Mouse (Mus musculus) common myeloid progenitor, adult 5-6 weeks (primary cell): ENCODE results near the gene Emp2. TPM values are rescaled to one million over a fixed set of nuclear protein-coding genes. Genes with fewer than 3 reads are reported as not detected.
A peak's percentile ranks its signal among the peaks of the same experiment; 100 is the strongest.

ENCODE experiments used
- ATAC-seq: replicated peaks from 2 replicates; pipeline ENCODE4 v1.8.0; 2016; ENCODE audit warnings: low read depth, mild to moderate bottlenecking, moderate TSS enrichment, inconsistent platforms; ENCODE audit not compliant: poor library complexity, severe bottlenecking
- total RNA-seq: library from RNA; stranded (forward); fragments of 200-1000, 187-1606 nt; gene quantifications from 2 replicates; pipeline ENCODE4 v1.2.3, GENCODE M21; 2017

The Emp2 gene
- total RNA-seq = not detected in 2 replicates

GRCm38 (mm10) chr16:10313646-10314088 lies at the start of gene Emp2:
TSS of gene Emp2 (minus strand) at chr16:10313968.
- peak; percentile 67 for ATAC-seq

GRCm38 (mm10) chr16:10363061-10363460 lies 49.3 kb upstream of the Emp2 start:
- no peak for ATAC-seq

- no peak for ATAC-seq
Observed at GRCm38 (mm10) chr16:10359241-10359640, 45.5 kb upstream of the Emp2 start.

- peak; percentile 96 for ATAC-seq
Observed at GRCm38 (mm10) chr16:10358010-10358934, 44.5 kb upstream of the Emp2 start.

GRCm38 (mm10) chr16:10355004-10355403 lies 41.2 kb upstream of the Emp2 start:
- ATAC-seq = no peak

DNA sequence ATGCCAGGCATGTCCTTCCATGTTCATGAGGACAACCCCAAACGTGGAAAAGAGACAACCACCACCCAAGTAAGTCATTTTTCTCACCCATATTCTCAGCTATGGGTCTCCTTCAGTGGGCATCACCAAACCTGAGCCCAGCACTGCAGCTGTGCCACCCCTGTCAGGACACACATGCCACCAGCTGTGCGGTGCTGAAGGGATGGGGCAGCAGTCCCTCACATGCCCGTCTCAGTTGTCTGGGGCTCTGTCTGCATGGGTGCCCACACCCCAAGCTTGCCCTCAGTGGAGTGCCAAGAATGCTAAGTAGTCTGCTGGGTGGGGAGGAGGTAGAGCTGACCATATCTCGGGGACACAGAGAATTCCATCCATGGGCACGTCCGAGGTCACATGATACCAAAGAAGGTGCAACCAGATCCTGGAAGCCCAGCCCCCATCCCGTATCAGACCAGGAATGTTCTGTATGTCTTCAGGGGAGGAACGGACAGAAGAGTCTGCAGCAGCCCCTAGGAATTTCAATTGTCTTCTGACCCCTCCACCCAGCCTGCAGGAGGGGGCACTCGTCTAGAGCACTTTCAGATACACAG lies 37.4 kb upstream of the Emp2 start:
- no peak for ATAC-seq

DNA sequence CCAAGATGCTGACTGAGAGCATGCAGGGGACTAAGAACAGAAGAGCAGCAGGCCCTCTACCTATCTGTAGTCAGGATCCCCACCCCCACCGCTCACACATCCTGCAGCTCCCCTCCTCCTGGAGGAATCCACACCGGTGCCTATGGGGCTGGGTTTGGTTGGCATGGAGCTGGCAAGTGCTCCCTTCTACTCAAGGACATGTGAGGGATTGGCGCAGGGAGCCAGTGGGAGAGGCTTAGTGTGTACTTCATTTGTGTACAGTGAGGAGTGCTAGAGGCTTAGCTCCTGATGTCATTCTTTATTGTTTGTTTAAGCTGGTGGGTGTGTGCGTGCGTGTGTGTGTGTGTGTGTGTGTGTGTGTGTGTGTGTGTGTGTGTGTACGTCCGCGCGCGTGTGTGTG lies 36.1 kb upstream of the Emp2 start:
- no peak for ATAC-seq

- ATAC-seq = no peak
Observed at GRCm38 (mm10) chr16:10349436-10349835, 35.7 kb upstream of the Emp2 start.

DNA sequence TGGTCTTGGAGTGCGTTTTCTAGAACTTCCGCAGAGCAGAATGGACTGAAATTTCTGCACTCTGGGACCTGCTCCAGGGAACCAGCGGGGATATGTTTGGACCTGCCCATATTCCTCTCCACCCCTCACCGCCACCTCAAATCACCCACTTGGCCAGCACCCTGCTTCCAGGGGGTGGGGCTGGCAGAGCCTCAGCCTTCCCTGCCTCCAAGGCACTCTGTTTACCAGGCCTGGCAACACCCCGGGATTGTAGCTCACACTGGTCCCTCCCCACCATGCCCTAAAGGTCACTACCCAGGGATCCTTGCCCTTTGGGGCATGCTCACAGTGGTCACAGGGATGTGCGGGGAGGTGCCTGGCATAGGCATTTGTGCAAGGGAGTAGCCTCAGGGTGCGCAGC lies 33.8 kb upstream of the Emp2 start:
- no peak for ATAC-seq

GRCm38 (mm10) chr16:10341110-10341509 lies 27.3 kb upstream of the Emp2 start:
- ATAC-seq = no peak

DNA sequence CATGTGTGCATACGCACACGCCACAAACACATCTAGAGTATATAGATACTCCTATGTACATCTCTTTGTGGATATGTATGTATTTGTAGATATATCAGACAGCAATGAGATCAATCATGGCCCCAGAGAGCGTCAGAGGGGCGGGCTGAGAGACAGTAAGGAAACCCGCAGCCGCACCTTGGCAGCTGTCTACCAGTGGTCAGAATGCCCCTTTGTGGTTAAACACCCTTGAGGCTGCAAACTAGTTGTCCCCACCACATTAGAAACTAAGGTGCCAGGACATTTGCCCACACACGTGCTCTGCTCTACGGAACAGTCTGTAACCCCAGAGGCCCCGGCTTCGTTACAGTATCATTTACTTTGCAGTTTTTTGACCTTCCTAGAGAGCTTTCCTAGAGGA lies 26.2 kb upstream of the Emp2 start:
- ATAC-seq = no peak

GRCm38 (mm10) chr16:10338601-10339000 lies 24.8 kb upstream of the Emp2 start:
- ATAC-seq = no peak

- ATAC-seq = no peak
Observed at GRCm38 (mm10) chr16:10337422-10338197, 23.8 kb upstream of the Emp2 start.

DNA sequence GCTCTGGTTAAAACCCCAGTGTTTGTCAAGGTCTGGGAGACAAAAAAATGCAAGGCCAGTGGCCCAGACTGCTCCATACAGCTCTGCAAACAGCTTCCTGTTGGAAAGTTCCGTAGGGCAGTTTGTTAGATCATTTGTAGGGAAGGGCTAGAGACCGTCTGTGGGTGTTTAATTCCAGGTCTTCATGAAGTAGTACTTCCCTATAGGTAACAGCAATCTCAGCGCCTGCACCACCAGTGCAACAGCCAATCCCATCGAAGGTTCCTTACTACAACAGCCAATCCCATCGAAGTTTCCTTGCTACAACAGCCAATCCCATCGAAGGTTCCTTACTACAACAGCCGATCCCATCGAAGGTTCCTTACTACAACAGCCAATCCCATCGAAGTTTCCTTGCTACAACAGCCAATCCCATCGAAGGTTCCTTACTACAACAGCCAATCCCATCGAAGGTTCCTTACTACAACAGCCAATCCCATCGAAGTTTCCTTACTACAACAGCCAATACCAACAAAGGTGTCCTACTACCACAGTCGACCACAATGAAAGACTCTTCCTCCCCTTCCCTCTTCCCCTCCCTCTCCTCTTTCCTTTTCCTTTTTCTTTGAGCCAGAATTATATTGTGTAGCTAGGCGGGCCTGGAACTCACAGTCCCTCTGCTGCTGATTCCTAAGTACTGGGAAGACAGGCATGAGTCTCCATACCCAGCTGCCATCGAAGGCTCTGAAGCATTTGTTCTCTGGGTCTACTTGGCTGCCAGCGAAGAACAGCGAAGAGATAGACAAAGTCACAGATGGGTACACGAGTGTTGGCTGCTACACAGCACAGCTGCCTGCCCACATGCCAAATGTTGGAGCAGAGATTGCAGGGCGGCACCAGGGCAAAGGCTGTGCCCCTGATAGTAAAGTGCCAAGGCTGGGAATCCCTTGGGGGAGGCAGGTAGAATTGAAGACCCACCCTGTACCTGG lies 23.0 kb upstream of the Emp2 start:
- ATAC-seq = no peak

DNA sequence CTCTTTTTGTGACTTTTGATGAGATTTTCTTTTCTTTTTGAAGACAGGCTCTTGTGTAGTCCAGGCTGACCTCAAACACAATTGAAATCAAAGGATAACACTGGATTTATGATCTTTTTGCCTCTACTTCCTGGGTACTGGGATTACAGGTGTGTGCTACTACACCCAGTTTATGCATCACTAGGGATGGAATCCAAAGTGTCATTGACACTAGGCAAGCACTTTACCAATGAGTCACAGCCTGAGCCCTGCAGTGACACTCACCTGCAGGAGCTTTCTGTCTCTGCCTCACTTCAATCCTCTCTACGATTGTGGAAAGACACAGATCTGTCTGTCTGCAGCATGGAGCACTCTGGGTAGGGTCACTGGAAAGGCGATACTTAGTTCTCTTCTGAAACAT lies 22.2 kb upstream of the Emp2 start:
- ATAC-seq = no peak

DNA sequence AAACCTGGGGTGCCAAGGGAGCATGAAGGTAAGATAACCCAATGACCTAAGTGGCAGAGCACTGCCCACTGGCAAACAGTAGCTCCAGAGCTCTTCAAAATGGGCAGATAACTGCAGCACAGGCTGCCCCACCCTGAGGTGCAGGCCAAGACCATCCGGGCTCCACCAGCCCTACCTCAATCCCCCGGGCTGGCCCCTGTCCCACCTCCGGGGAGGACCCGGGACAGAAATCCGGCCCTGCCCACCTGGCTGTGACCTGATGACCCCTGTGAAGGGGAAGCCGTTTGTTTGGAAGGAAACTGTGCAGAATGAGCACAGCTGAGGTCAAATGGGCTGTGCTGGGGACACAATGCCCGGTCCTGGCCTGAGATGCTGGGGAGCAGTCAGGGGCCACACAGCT lies 19.0 kb upstream of the Emp2 start:
- no peak for ATAC-seq

GRCm38 (mm10) chr16:10330586-10331495 lies 17.1 kb upstream of the Emp2 start:
- no peak for ATAC-seq

DNA sequence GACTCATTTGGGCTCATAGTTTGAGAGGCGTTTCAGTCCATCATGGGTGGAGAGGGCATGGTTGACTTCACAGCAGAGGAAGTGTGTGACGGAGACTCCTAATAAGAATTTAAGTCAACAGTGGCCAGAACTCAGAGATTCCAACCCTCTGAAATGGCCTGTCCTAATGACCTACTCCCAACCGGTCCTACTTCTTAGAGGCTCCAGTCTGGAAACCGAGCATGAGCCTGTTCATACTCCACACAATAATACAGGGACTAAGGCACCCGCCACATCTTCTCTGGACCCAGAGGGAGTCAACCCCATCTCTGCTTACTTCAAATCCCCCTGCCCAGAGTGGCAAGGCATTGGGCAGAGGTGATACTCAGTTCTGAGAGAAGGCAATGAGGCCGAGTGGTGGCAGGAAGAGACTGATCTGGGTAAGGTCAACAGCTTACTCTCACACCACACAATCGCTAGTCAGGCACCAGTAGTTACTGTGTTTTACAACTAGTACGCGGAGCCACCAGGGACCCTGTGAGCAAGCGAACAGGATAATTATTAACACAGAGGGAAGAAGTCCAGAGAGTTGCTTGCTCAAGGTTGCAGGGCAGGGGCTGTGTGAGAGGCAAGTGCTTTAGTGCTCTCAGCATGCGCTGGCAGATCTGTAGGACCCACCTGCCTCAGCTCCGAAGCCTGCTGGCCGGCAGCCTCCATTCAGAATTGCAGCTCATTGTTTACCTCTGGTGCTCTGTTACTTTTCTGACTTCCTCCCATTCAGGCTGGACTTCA lies 14.0 kb upstream of the Emp2 start:
- no peak for ATAC-seq
